Mouse (Mus musculus) neural tube, embryonic 14.5 days (tissue): Measurements from ENCODE around the gene Pappa. TPM values are rescaled to one million over a fixed set of nuclear protein-coding genes. Genes with fewer than 3 reads are reported as not detected.

Experiments
- ATAC-seq: fragments of 200-750 bp; cut with Nextera tagmentation; 2 replicates; pipeline ENCODE4 v1.8.0; 2017; ENCODE audit warnings: low read depth, mild to moderate bottlenecking, moderate TSS enrichment, moderate library complexity
- H3K27ac ChIP-seq: fragments of 300-500 bp; sonication (generic); 2 replicates; pipeline ENCODE4 v1.5.1; 2014; ENCODE audit warnings: low read depth, mild to moderate bottlenecking, control low read depth, low read length, moderate library complexity, mixed read lengths
- H3K27me3 ChIP-seq: fragments of 300-500 bp; sonication (generic); 2 replicates; pipeline ENCODE4 v1.6.1; 2014; ENCODE audit warnings: low read length; ENCODE audit not compliant: control insufficient read depth, insufficient read depth
- H3K36me3 ChIP-seq: fragments of 300-500 bp; sonication (generic); 2 replicates; pipeline ENCODE4 v1.6.1; 2014; ENCODE audit warnings: low read length, mixed read lengths; ENCODE audit not compliant: control insufficient read depth, insufficient read depth
- H3K4me1 ChIP-seq: fragments of 300-500 bp; sonication (generic); 2 replicates; pipeline ENCODE4 v1.6.1; 2014; ENCODE audit warnings: low read length; ENCODE audit not compliant: control insufficient read depth, insufficient read depth
- H3K4me2 ChIP-seq: fragments of 300-500 bp; sonication (generic); 2 replicates; pipeline ENCODE4 v1.6.1; 2014; ENCODE audit warnings: mild to moderate bottlenecking, low read depth, low read length, control low read depth
- H3K4me3 ChIP-seq: fragments of 300-500 bp; sonication (generic); 2 replicates; pipeline ENCODE4 v1.5.1; 2014; ENCODE audit warnings: low read depth, low read length, control low read depth, mixed read lengths
- H3K9ac ChIP-seq: fragments of 300-500 bp; sonication (generic); replicated peaks from 2 replicates; pipeline ENCODE4 v1.6.1; 2014; ENCODE audit warnings: low read depth, mild to moderate bottlenecking, control low read depth, low read length, mixed read lengths
- H3K9me3 ChIP-seq: fragments of 300-500 bp; sonication (generic); 2 replicates; pipeline ENCODE4 v1.6.1; 2016; ENCODE audit warnings: low read length; ENCODE audit not compliant: control insufficient read depth
- WGBS: fragments of 180-500 bp; shearing (Covaris S2); extraction: QIAGEN DNeasy Blood & Tissue Kit; methylation state at CpG from one replicate; pipeline ENCODE4 v1.1.7; 2014; 5-methylcytosine and 5-hydroxymethylcytosine counted together
- polyA plus RNA-seq: library from polyadenylated mRNA; unstranded; fragments of >200 nt; fragmentation: Nextera tagmentation; extraction: Ambion mirVana; gene quantifications from 2 replicates; pipeline ENCODE4 v1.2.1, GENCODE M21; 2014

Pappa gene
- polyA plus RNA-seq, 1 experiment from 2014 or later: 1.2 TPM

- H3K4me1 ChIP-seq: no peaks in the 10 kb centered on the region
- H3K27me3 ChIP-seq: no peaks in the 10 kb centered on the region
- no peak for ATAC-seq
- H3K36me3 ChIP-seq: no peaks in the 10 kb centered on the region
- H3K9me3 ChIP-seq: no peaks in the 10 kb centered on the region
- no peak overlapping the region for H3K27ac ChIP-seq
- H3K9ac ChIP-seq: no peak overlapping the region
- WGBS: 89% methylated on average over 2 of the region's 2 CpGs
- H3K4me3 ChIP-seq: no peak overlapping the region
- H3K4me2 ChIP-seq: no peak overlapping the region
Measured at GRCm38 (mm10) chr4:65269996-65270395, 146.0 kb downstream of the Pappa start.

GRCm38 (mm10) chr4:65272295-65272694 lies 148.3 kb downstream of the Pappa start:
- H3K27ac ChIP-seq: no peak overlapping the region
- no peak for ATAC-seq
- H3K4me2 ChIP-seq: no peak overlapping the region
- H3K9me3 ChIP-seq: no peaks in the 10 kb centered on the region
- H3K4me1 ChIP-seq: no peaks in the 10 kb centered on the region
- no peak overlapping the region for H3K9ac ChIP-seq
- no peak overlapping the region for H3K4me3 ChIP-seq
- no peaks in the 10 kb centered on the region for H3K27me3 ChIP-seq
- no peaks in the 10 kb centered on the region for H3K36me3 ChIP-seq
- WGBS: 63% methylated on average over 4 of the region's 4 CpGs

- 81% methylated on average over 1 of the region's 1 CpGs for WGBS
- Histone ChIP-seq H3K4me2 (no peak overlapping the region), H3K9me3 (no peaks in the 10 kb centered on the region), H3K9ac (no peak overlapping the region), H3K36me3 (no peaks in the 10 kb centered on the region), H3K27me3 (no peaks in the 10 kb centered on the region), H3K27ac (no peak overlapping the region), H3K4me3 (no peak overlapping the region), H3K4me1 (no peaks in the 10 kb centered on the region)
- no peak for ATAC-seq
Measured at GRCm38 (mm10) chr4:65273299-65273851, 149.4 kb downstream of the Pappa start.

GRCm38 (mm10) chr4:65278451-65279271 lies 154.7 kb downstream of the Pappa start:
- no peaks in the 10 kb centered on the region for H3K36me3 ChIP-seq
- no peak overlapping the region for H3K4me3 ChIP-seq
- no peaks in the 10 kb centered on the region for H3K27me3 ChIP-seq
- WGBS: 17% methylated on average over 10 of the region's 10 CpGs
- H3K9me3 ChIP-seq: no peaks in the 10 kb centered on the region
- H3K27ac ChIP-seq: no peak overlapping the region
- no peak overlapping the region for H3K9ac ChIP-seq
- H3K4me2 ChIP-seq: no peak overlapping the region
- H3K4me1 ChIP-seq: no peaks in the 10 kb centered on the region
- 0 out of 2 replicates have a peak, but pooled peaks have one; percentile 45 for ATAC-seq

GRCm38 (mm10) chr4:65279272-65279653 lies 155.3 kb downstream of the Pappa start:
- Histone ChIP-seq H3K27ac (no peak overlapping the region), H3K9me3 (no peaks in the 10 kb centered on the region), H3K4me2 (no peak overlapping the region), H3K27me3 (no peaks in the 10 kb centered on the region), H3K4me3 (no peak overlapping the region), H3K9ac (no peak overlapping the region), H3K36me3 (no peaks in the 10 kb centered on the region), H3K4me1 (no peaks in the 10 kb centered on the region)
- WGBS: 60% methylated on average over 4 of the region's 4 CpGs
- ATAC-seq: no peak

GRCm38 (mm10) chr4:65279979-65280677 lies 156.2 kb downstream of the Pappa start:
- 1% methylated on average over 7 of the region's 7 CpGs for WGBS
- no peaks in the 10 kb centered on the region for H3K9me3 ChIP-seq
- no peak overlapping the region for H3K4me3 ChIP-seq
- ATAC-seq: peak; percentile 72
- no peak overlapping the region for H3K9ac ChIP-seq
- H3K4me1 ChIP-seq: no peaks in the 10 kb centered on the region
- H3K36me3 ChIP-seq: no peaks in the 10 kb centered on the region
- no peak overlapping the region for H3K4me2 ChIP-seq
- no peak overlapping the region for H3K27ac ChIP-seq
- no peaks in the 10 kb centered on the region for H3K27me3 ChIP-seq

GRCm38 (mm10) chr4:65280888-65281287 lies 156.9 kb downstream of the Pappa start:
- H3K4me3 ChIP-seq: no peak overlapping the region
- H3K4me1 ChIP-seq: no peaks in the 10 kb centered on the region
- no peak overlapping the region for H3K27ac ChIP-seq
- no peak for ATAC-seq
- H3K9ac ChIP-seq: no peak overlapping the region
- H3K36me3 ChIP-seq: no peaks in the 10 kb centered on the region
- H3K4me2 ChIP-seq: no peak overlapping the region
- no peaks in the 10 kb centered on the region for H3K9me3 ChIP-seq
- H3K27me3 ChIP-seq: no peaks in the 10 kb centered on the region

GRCm38 (mm10) chr4:65283611-65284010 lies 159.6 kb downstream of the Pappa start:
- H3K9ac ChIP-seq: no peak overlapping the region
- H3K9me3 ChIP-seq: no peaks in the 10 kb centered on the region
- no peak for ATAC-seq
- 95% methylated on average over 2 of the region's 2 CpGs for WGBS
- no peaks in the 10 kb centered on the region for H3K36me3 ChIP-seq
- no peaks in the 10 kb centered on the region for H3K4me1 ChIP-seq
- no peak overlapping the region for H3K27ac ChIP-seq
- no peak overlapping the region for H3K4me3 ChIP-seq
- no peaks in the 10 kb centered on the region for H3K27me3 ChIP-seq
- no peak overlapping the region for H3K4me2 ChIP-seq

GRCm38 (mm10) chr4:65285165-65285564 lies 161.2 kb downstream of the Pappa start:
- no peaks in the 10 kb centered on the region for H3K27me3 ChIP-seq
- WGBS: 100% methylated on average over 1 of the region's 1 CpGs
- no peak overlapping the region for H3K27ac ChIP-seq
- H3K4me3 ChIP-seq: no peak overlapping the region
- H3K36me3 ChIP-seq: no peaks in the 10 kb centered on the region
- H3K9ac ChIP-seq: no peak overlapping the region
- no peak for ATAC-seq
- H3K4me1 ChIP-seq: no peaks in the 10 kb centered on the region
- no peak overlapping the region for H3K4me2 ChIP-seq
- H3K9me3 ChIP-seq: no peaks in the 10 kb centered on the region
